Mouse (Mus musculus): ENCODE data around the gene Polr2j. TPM values are rescaled to one million over a fixed set of nuclear protein-coding genes. Genes with fewer than 3 reads are reported as not detected.

Polr2j gene
- total and polyA plus RNA-seq, 3 experiments = 76.8 to 192 (median 163) TPM

GRCm38 (mm10) chr5:136086290-136086689, 30.1 kb upstream of the Polr2j start:
- TF ChIP-seq GATA1 (IDR thresholded peaks at IDR 0.05; ENCODE audit: borderline replicate concordance, low read length) (no peak), CTCF (IDR thresholded peaks at IDR 0.05; ENCODE audit: low read depth, low read length) (no peak), TAL1 (conservative IDR thresholded peaks at IDR 0.05; ENCODE audit: low read depth, low read length) (no peak), POLR2AphosphoS5 (IDR thresholded peaks at IDR 0.05; ENCODE audit: insufficient replicate concordance, low read depth, low read length) (no peak), GATA2 (IDR thresholded peaks at IDR 0.05; ENCODE audit: borderline replicate concordance, low read depth, low read length) (no peak)
- ATAC-seq (ENCODE audit: extremely low read depth, insufficient number of reproducible peaks, low FRiP score, poor library complexity, severe bottlenecking) (no peak), DNase-seq (ENCODE audit: low spot score) (no peak)
- peaks cover 46% of the 10 kb centered on the region for H3K27me3 ChIP-seq (ENCODE audit: insufficient read depth, low read length)
- H3K36me3 ChIP-seq (replicated peaks) = no peaks in the 10 kb centered on the region
- H3K9me3 ChIP-seq (replicated peaks) = no peaks in the 10 kb centered on the region
- H3K4me3 ChIP-seq (ENCODE audit: low read depth, low read length) = no peak overlapping the region
- H3K4me1 ChIP-seq (ENCODE audit: insufficient read depth, low read depth, low read length) = peaks cover 21% of the 10 kb centered on the region

- Histone ChIP-seq H3K36me3 (replicated peaks) (no peaks in the 10 kb centered on the region), H3K9me3 (replicated peaks) (no peaks in the 10 kb centered on the region), H3K4me3 (ENCODE audit: low read depth, low read length) (no peak overlapping the region), H3K27me3 (ENCODE audit: insufficient read depth, low read length) (peaks cover 53% of the 10 kb centered on the region), H3K4me1 (ENCODE audit: insufficient read depth, low read depth, low read length) (peaks cover 13% of the 10 kb centered on the region)
- ATAC-seq (ENCODE audit: extremely low read depth, insufficient number of reproducible peaks, low FRiP score, poor library complexity, severe bottlenecking) (no peak), DNase-seq (ENCODE audit: low spot score) (no peak)
- TF ChIP-seq POLR2AphosphoS5 (IDR thresholded peaks at IDR 0.05; ENCODE audit: insufficient replicate concordance, low read depth, low read length) = no peak
- TF ChIP-seq CTCF (IDR thresholded peaks at IDR 0.05; ENCODE audit: low read depth, low read length) = no peak
- no peak for TF ChIP-seq GATA1 (IDR thresholded peaks at IDR 0.05; ENCODE audit: borderline replicate concordance, low read length)
- no peak for TF ChIP-seq TAL1 (conservative IDR thresholded peaks at IDR 0.05; ENCODE audit: low read depth, low read length)
- no peak for TF ChIP-seq GATA2 (IDR thresholded peaks at IDR 0.05; ENCODE audit: borderline replicate concordance, low read depth, low read length)
These were observed 27.4 kb upstream of the Polr2j start for GRCm38 (mm10) chr5:136088821-136089575.

DNA sequence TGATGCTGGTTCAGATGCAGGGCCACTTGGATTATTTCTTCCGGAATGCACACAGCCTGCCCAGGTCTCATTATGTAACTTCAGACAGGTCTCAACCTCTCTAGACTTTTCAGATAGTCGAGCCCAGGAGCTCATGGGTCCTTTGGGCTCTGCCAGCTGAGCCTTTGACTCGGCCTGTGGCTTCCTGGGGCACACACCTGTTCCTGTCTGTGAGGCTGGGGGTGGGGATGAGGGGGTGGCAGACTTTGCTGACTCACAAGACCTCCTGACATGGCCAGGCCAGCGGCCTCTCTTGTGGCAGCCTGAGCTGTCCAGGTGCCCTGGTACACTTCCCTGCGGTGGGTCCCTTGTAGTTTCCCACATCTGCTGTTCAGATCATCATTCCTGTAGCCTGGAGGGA, 24.5 kb upstream of the Polr2j start:
- H3K27me3 ChIP-seq (ENCODE audit: insufficient read depth, low read length) = peaks cover 38% of the 10 kb centered on the region
- no peaks in the 10 kb centered on the region for H3K9me3 ChIP-seq (replicated peaks)
- H3K4me3 ChIP-seq (ENCODE audit: low read depth, low read length) = no peak overlapping the region
- DNase-seq (ENCODE audit: low spot score) (no peak), ATAC-seq (ENCODE audit: extremely low read depth, insufficient number of reproducible peaks, low FRiP score, poor library complexity, severe bottlenecking) (no peak)
- TF ChIP-seq TAL1 (conservative IDR thresholded peaks at IDR 0.05; ENCODE audit: low read depth, low read length) = no peak
- TF ChIP-seq GATA2 (IDR thresholded peaks at IDR 0.05; ENCODE audit: borderline replicate concordance, low read depth, low read length) = no peak
- TF ChIP-seq POLR2AphosphoS5 (IDR thresholded peaks at IDR 0.05; ENCODE audit: insufficient replicate concordance, low read depth, low read length) = no peak
- TF ChIP-seq GATA1 (IDR thresholded peaks at IDR 0.05; ENCODE audit: borderline replicate concordance, low read length) = no peak
- H3K36me3 ChIP-seq (replicated peaks) = no peaks in the 10 kb centered on the region
- H3K4me1 ChIP-seq (ENCODE audit: insufficient read depth, low read depth, low read length) = no peaks in the 10 kb centered on the region

DNA sequence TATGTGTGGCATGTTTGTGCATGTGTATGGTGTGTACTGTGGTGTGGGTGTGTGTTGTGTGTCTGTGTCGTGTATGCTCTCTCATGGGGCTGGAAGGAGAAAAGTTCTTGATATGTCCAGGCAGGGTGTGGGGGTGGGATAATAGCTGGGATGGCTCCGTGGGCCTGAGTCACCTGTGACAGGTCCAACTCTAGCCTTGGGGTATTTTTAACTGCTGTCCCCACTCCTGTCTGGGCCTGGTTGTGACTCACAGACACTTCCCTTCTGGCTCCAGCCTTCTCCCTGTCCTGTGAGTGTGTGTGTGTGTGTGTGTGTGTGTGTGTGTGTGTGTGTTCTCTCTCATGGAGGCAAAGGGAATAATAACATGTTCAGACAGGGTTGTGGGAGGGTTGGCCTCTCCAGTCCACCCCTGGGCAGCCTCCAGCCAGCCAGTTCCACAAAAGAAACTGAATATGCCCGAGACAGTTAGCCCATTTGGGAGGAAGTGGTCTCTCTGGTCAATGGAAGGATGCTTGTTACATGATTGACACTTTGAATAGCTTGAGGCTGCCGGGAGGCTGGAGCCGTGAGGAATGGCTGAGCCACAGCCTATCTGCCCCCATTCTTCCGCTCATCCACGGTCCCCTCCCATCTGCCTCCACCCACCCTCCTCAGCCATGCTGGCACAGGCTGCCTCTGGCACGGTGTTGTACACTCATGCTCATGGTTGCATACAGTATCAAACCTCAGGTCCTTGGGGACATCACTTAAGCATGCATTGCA, 22.0 kb upstream of the Polr2j start:
- ATAC-seq (ENCODE audit: extremely low read depth, insufficient number of reproducible peaks, low FRiP score, poor library complexity, severe bottlenecking) = no peak
- no peak overlapping the region for H3K4me3 ChIP-seq (ENCODE audit: low read depth, low read length)

GRCm38 (mm10) chr5:136095089-136095488, 21.3 kb upstream of the Polr2j start:
- ATAC-seq (ENCODE audit: extremely low read depth, insufficient number of reproducible peaks, low FRiP score, poor library complexity, severe bottlenecking) (no peak), DNase-seq (ENCODE audit: low spot score) (no peak)
- no peaks in the 10 kb centered on the region for H3K9me3 ChIP-seq (replicated peaks)
- no peak overlapping the region for H3K4me3 ChIP-seq (ENCODE audit: low read depth, low read length)
- H3K27me3 ChIP-seq (ENCODE audit: insufficient read depth, low read length) = peaks cover 40% of the 10 kb centered on the region
- 0 out of 2 replicates have a peak, but pooled peaks cover 3% of the 10 kb centered on the region for H3K4me1 ChIP-seq (ENCODE audit: insufficient read depth, low read depth, low read length)
- H3K36me3 ChIP-seq (replicated peaks) = no peaks in the 10 kb centered on the region
- TF ChIP-seq CTCF (IDR thresholded peaks at IDR 0.05; ENCODE audit: low read depth, low read length) (no peak), GATA2 (IDR thresholded peaks at IDR 0.05; ENCODE audit: borderline replicate concordance, low read depth, low read length) (no peak), TAL1 (conservative IDR thresholded peaks at IDR 0.05; ENCODE audit: low read depth, low read length) (no peak), GATA1 (IDR thresholded peaks at IDR 0.05; ENCODE audit: borderline replicate concordance, low read length) (no peak), POLR2AphosphoS5 (IDR thresholded peaks at IDR 0.05; ENCODE audit: insufficient replicate concordance, low read depth, low read length) (no peak)

More for the DNA sequence above, 22.0 kb upstream of the Polr2j start:
- no peaks in the 10 kb centered on the region for H3K9me3 ChIP-seq (replicated peaks)
- TF ChIP-seq GATA2 (IDR thresholded peaks at IDR 0.05; ENCODE audit: borderline replicate concordance, low read depth, low read length) (no peak), POLR2AphosphoS5 (IDR thresholded peaks at IDR 0.05; ENCODE audit: insufficient replicate concordance, low read depth, low read length) (no peak), CTCF (IDR thresholded peaks at IDR 0.05; ENCODE audit: low read depth, low read length) (no peak), TAL1 (conservative IDR thresholded peaks at IDR 0.05; ENCODE audit: low read depth, low read length) (no peak), GATA1 (IDR thresholded peaks at IDR 0.05; ENCODE audit: borderline replicate concordance, low read length) (no peak)
- DNase-seq (ENCODE audit: low spot score) = no peak
- peaks cover 37% of the 10 kb centered on the region for H3K27me3 ChIP-seq (ENCODE audit: insufficient read depth, low read length)
- H3K4me1 ChIP-seq (ENCODE audit: insufficient read depth, low read depth, low read length) = 0 out of 2 replicates have a peak, but pooled peaks cover 3% of the 10 kb centered on the region
- no peaks in the 10 kb centered on the region for H3K36me3 ChIP-seq (replicated peaks)

- H3K9me3 ChIP-seq (replicated peaks) = no peaks in the 10 kb centered on the region
- peaks cover 18% of the 10 kb centered on the region for H3K4me1 ChIP-seq (ENCODE audit: insufficient read depth, low read depth, low read length)
- H3K4me3 ChIP-seq (ENCODE audit: low read depth, low read length) = no peak overlapping the region
- TF ChIP-seq GATA2 (IDR thresholded peaks at IDR 0.05; ENCODE audit: borderline replicate concordance, low read depth, low read length) (no peak), TAL1 (conservative IDR thresholded peaks at IDR 0.05; ENCODE audit: low read depth, low read length) (no peak), CTCF (IDR thresholded peaks at IDR 0.05; ENCODE audit: low read depth, low read length) (no peak), GATA1 (IDR thresholded peaks at IDR 0.05; ENCODE audit: borderline replicate concordance, low read length) (no peak), POLR2AphosphoS5 (IDR thresholded peaks at IDR 0.05; ENCODE audit: insufficient replicate concordance, low read depth, low read length) (no peak)
- DNase-seq (ENCODE audit: low spot score) (no peak), ATAC-seq (ENCODE audit: extremely low read depth, insufficient number of reproducible peaks, low FRiP score, poor library complexity, severe bottlenecking) (no peak)
- H3K27me3 ChIP-seq (ENCODE audit: insufficient read depth, low read length) = peaks cover 37% of the 10 kb centered on the region
- no peaks in the 10 kb centered on the region for H3K36me3 ChIP-seq (replicated peaks)
These were observed 17.9 kb upstream of the Polr2j start for GRCm38 (mm10) chr5:136098536-136098935.
